In the genomic region with DNA sequence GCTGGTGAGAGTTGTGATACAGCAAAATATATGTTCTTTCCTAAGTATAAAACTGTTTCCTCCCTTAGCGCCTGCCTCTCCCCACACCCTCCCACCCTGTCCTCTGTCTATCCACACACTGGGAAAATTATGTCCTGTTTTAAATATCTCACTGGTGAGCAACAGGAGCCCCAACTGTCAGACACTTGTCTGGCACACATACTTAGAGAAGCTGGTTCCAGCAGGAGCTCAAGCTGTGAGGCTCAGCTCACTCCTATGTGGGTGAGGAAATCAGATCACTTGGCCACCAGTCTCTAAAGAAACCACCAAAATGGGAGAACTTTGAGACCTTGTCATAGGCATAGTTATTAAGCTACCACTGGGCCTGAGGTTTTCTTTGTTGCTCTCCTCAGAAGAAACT, we compare ENCODE assay signal across 11 mouse cellular contexts. TPM values are rescaled to one million over a fixed set of nuclear protein-coding genes. Genes with fewer than 3 reads are reported as not detected.
DNase-seq lines count a peak whose midpoint lies in the region; ATAC-seq and TF ChIP-seq lines count a peak whose summit lies in the region.
"Had no signal": no experiment of that assay in that cellular context is flagged by ENCODE, and none has a peak within 500 bp of the region (broad histone marks: within the 10 kb centered on the region; RNA-seq: fewer than 3 reads in every experiment).

No protein-coding gene starts in this region.

- TF ChIP-seq EP300 in heart, postnatal 0 days (IDR thresholded peaks at IDR 0.05; ENCODE audit: low read depth), result no peak

- H3K9ac ChIP-seq in limb, embryonic 11.5 days (ENCODE audit: low read length), result no peak overlapping the region
- no peak overlapping the region for H3K9ac ChIP-seq in heart, postnatal 0 days (replicated peaks; ENCODE audit: low read depth, low read length)
- H3K9ac ChIP-seq in midbrain, embryonic 16.5 days (ENCODE audit: low read depth, low read length), result no peak overlapping the region
- H3K9ac ChIP-seq: liver, embryonic 14.5 days had no signal

- TF ChIP-seq CTCF in gastrocnemius, adult 2 months (IDR thresholded peaks at IDR 0.05), result no peak
- no peak for TF ChIP-seq CTCF in heart, postnatal 0 days (IDR thresholded peaks at IDR 0.05; ENCODE audit: low read depth)

- intact Hi-C loops in gastrocnemius, adult 2 months (cut with DNase I), result no loop called here
- intact Hi-C loops in gastrocnemius, postnatal 14 days (cut with DNase I; ENCODE audit: low total_unique reads), result no loop called here

- 56% methylated on average over 1 of the region's 1 CpGs for WGBS in limb, embryonic 11.5 days
- 75% methylated on average over 1 of the region's 1 CpGs for WGBS in limb, embryonic 10.5 days
- WGBS in heart, postnatal 0 days, result 34% methylated on average over 1 of the region's 1 CpGs
- WGBS in midbrain, embryonic 16.5 days, result 88% methylated on average over 1 of the region's 1 CpGs

- H3K4me1 ChIP-seq in limb, embryonic 11.5 days (ENCODE audit: control insufficient read depth, insufficient read depth, low read length), result no peaks in the 10 kb centered on the region
- H3K4me1 ChIP-seq in limb, embryonic 10.5 days, result peaks cover 10% of the 10 kb centered on the region
- peaks cover 7% of the 10 kb centered on the region; the same call in 1 of the 2 replicates for H3K4me1 ChIP-seq in heart, postnatal 0 days (ENCODE audit: control insufficient read depth, insufficient read depth)
- H3K4me1 ChIP-seq in midbrain, embryonic 16.5 days (ENCODE audit: control insufficient read depth, insufficient read depth, low read length), result peaks cover 8% of the 10 kb centered on the region; the same call in 1 of the 2 replicates

- H3K9me3 ChIP-seq in limb, embryonic 11.5 days (ENCODE audit: control insufficient read depth, low read length), result no peaks in the 10 kb centered on the region
- H3K9me3 ChIP-seq in limb, embryonic 10.5 days (replicated peaks), result no peaks in the 10 kb centered on the region
- no peaks in the 10 kb centered on the region for H3K9me3 ChIP-seq in heart, postnatal 0 days (replicated peaks; ENCODE audit: control insufficient read depth, low read length)
- H3K9me3 ChIP-seq in midbrain, embryonic 16.5 days (replicated peaks; ENCODE audit: control insufficient read depth, low read length, poor library complexity, severe bottlenecking), result no peaks in the 10 kb centered on the region
- H3K9me3 ChIP-seq: G1E had no signal

- no peak for ATAC-seq in limb, embryonic 11.5 days (ENCODE audit: insufficient number of reproducible peaks, low FRiP score, low TSS enrichment, low read depth)
- ATAC-seq in heart, postnatal 0 days (ENCODE audit: insufficient read depth, low read depth), result peak; percentile 92
- ATAC-seq in midbrain, embryonic 16.5 days, result no peak

- no peaks in the 10 kb centered on the region for H3K27me3 ChIP-seq in limb, embryonic 11.5 days (ENCODE audit: control insufficient read depth, insufficient read depth, low read length)
- no peaks in the 10 kb centered on the region for H3K27me3 ChIP-seq in limb, embryonic 10.5 days (ENCODE audit: low read depth, poor library complexity, severe bottlenecking)
- H3K27me3 ChIP-seq in heart, postnatal 0 days (ENCODE audit: control insufficient read depth, insufficient read depth, low read length), result no peaks in the 10 kb centered on the region
- no peaks in the 10 kb centered on the region for H3K27me3 ChIP-seq in midbrain, embryonic 16.5 days (ENCODE audit: control insufficient read depth, insufficient read depth, low read depth, low read length)

- H3K36me3 ChIP-seq in limb, embryonic 11.5 days (ENCODE audit: control insufficient read depth, insufficient read depth, low read length), result no peaks in the 10 kb centered on the region
- H3K36me3 ChIP-seq in limb, embryonic 10.5 days, result no peaks in the 10 kb centered on the region
- no peaks in the 10 kb centered on the region for H3K36me3 ChIP-seq in heart, postnatal 0 days (replicated peaks; ENCODE audit: control insufficient read depth, insufficient read depth, low read length)
- H3K36me3 ChIP-seq in midbrain, embryonic 16.5 days (ENCODE audit: control insufficient read depth, insufficient read depth, low read length), result no peaks in the 10 kb centered on the region
- H3K36me3 ChIP-seq: G1E had no signal

- peak; percentile 25 for DNase-seq in gastrocnemius, adult 2 months
- no peak for DNase-seq in gastrocnemius, postnatal 14 days
- peak; percentile 30 for DNase-seq in limb, embryonic 11.5 days (ENCODE audit: low spot score)
- DNase-seq in limb, embryonic 10.5 days (ENCODE audit: low spot score), result no peak
- DNase-seq in heart, postnatal 0 days (ENCODE audit: low spot score), result peak; percentile 74
- DNase-seq in mesoderm, embryonic 11.5 days (ENCODE audit: low read depth, low spot score), result peak; percentile 14
- DNase-seq in thymus, postnatal 4 days, result no peak
- DNase-seq: cerebellum, adult 8-10 months had no signal

- no peak overlapping the region for H3K4me3 ChIP-seq in gastrocnemius, adult 2 months
- H3K4me3 ChIP-seq in limb, embryonic 11.5 days (ENCODE audit: low read depth, low read length), result no peak overlapping the region
- no peak overlapping the region for H3K4me3 ChIP-seq in limb, embryonic 10.5 days
- H3K4me3 ChIP-seq in heart, postnatal 0 days (ENCODE audit: low read depth, low read length), result no peak overlapping the region
- H3K4me3 ChIP-seq in midbrain, embryonic 16.5 days (ENCODE audit: low read depth, low read length), result no peak overlapping the region

- no peak overlapping the region for H3K4me2 ChIP-seq in limb, embryonic 11.5 days (ENCODE audit: low read depth, severe bottlenecking)
- H3K4me2 ChIP-seq in heart, postnatal 0 days (ENCODE audit: low read depth, low read length), result no peak overlapping the region
- no peak overlapping the region for H3K4me2 ChIP-seq in midbrain, embryonic 16.5 days (ENCODE audit: low read length)

- peak overlapping the region; percentile 16; the same call in 1 of the 2 replicates for H3K27ac ChIP-seq in gastrocnemius, adult 2 months
- no peak overlapping the region for H3K27ac ChIP-seq in limb, embryonic 11.5 days (replicated peaks; ENCODE audit: low read depth, low read length)
- no peak overlapping the region for H3K27ac ChIP-seq in limb, embryonic 10.5 days
- H3K27ac ChIP-seq in heart, postnatal 0 days (ENCODE audit: low read depth), result peak overlapping the region; percentile 66
- H3K27ac ChIP-seq in midbrain, embryonic 16.5 days (ENCODE audit: low read length), result no peak overlapping the region
- H3K27ac ChIP-seq: liver, embryonic 14.5 days had no signal

RNA-seq across cellular contexts. Expression of a gene that starts 7.5 kb away (rescaled TPM):
- 1 to 10 TPM; 2.1 to 3.5 TPM for total RNA-seq in gastrocnemius, adult 2 months (2021)
- total RNA-seq in gastrocnemius, postnatal 14 days (2021), result 1 to 10 TPM; 2.2 to 3.6 TPM
- polyA plus RNA-seq in limb, embryonic 11.5 days (2014; fragmentation: Nextera tagmentation; extraction: Ambion mirVana), result 20.5 and 21.8 TPM in 2 replicates
- polyA plus RNA-seq in limb, embryonic 10.5 days (2016; fragmentation: Nextera tagmentation; extraction: Ambion mirVana), result 17.7 and 19.0 TPM in 2 replicates
- 1.2 and 6.8 TPM in 2 replicates for total RNA-seq in heart, postnatal 0 days (2014; rRNA removed; ENCODE audit: low replicate concordance)
- 1.6 and 2.0 TPM in 2 replicates for polyA plus RNA-seq in heart, postnatal 0 days (2015; fragmentation: Nextera tagmentation; extraction: Ambion mirVana)
- 29.7 and 32.4 TPM in 2 replicates for polyA plus RNA-seq in midbrain, embryonic 16.5 days (2015; fragmentation: Nextera tagmentation; extraction: Ambion mirVana)

Comparison
In these comparisons a context has a peak if more than half of its experiments do, and no peak if none do; other contexts are left out.
1. DNase-seq: peak in gastrocnemius, adult 2 months (single experiment), limb, embryonic 11.5 days (single experiment), heart, postnatal 0 days (single experiment) and mesoderm, embryonic 11.5 days (single experiment); none in gastrocnemius, postnatal 14 days (single experiment), limb, embryonic 10.5 days (single experiment) and thymus, postnatal 4 days (single experiment).
2. H3K27ac ChIP-seq: peak in gastrocnemius, adult 2 months (single experiment) and heart, postnatal 0 days (single experiment); none in limb, embryonic 11.5 days (single experiment), limb, embryonic 10.5 days (single experiment) and midbrain, embryonic 16.5 days (single experiment).